28 mouse cellular contexts compared by ENCODE assay signal in the genomic region with DNA sequence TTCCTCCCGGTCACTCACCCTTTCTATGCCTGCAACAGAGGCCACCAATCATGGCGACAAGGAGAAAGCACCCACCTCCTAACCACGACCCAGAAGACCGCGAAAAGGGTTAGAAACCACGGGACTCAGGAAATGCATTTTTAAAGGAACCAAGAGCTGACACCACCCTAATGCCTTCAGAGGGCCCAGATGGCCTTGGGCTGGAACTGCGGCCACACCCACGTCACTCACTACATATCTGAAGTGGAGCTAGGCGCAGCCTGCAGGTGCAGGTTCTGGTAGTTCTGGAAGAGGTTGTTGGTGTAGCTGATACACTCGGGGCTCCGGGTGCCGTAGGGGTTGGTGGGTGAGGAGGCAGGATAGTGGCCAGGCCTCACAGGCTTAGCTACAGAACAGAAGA. TPM values are rescaled to one million over a fixed set of nuclear protein-coding genes. Genes with fewer than 3 reads are reported as not detected.
DNase-seq lines count a peak whose midpoint lies in the region; ATAC-seq lines count a peak whose summit lies in the region.
"Had no signal": no experiment of that assay in that cellular context is flagged by ENCODE, and none has a peak within 500 bp of the region (broad histone marks: within the 10 kb centered on the region; RNA-seq: fewer than 3 reads in every experiment).

No protein-coding gene starts in this region.

- intact Hi-C loops in left cerebral cortex, postnatal 14 days (cut with DNase I), result no loop called here

- DNase-seq in heart, adult 18-20 months, result no peak
- peak; percentile 23 for DNase-seq in thymus, postnatal 4 days
- DNase-seq in thymus, postnatal 10 days (ENCODE audit: low spot score in 2 of 2), result no peak
- no peak for DNase-seq in left cerebral cortex, adult 11 months (ENCODE audit: low spot score)
- DNase-seq in left cerebral cortex, postnatal 14 days (ENCODE audit: low spot score in 2 of 2), result no peak
- DNase-seq: adrenal gland, adult 8-10 months; cerebellum, adult 2 months; cerebellum, postnatal 25 days; embryo, embryonic 11 days; gastrocnemius, postnatal 10 days; heart, adult 2 months; heart, postnatal 36 days; kidney, postnatal 36 days; left cerebral cortex, postnatal 4 days; lung, postnatal 4 days; thymus, postnatal 25 days had no signal

- H3K4me2 ChIP-seq in heart, embryonic 15.5 days, result peak overlapping the region; percentile 16; the same call in 1 of the 2 replicates
- H3K4me2 ChIP-seq: embryonic facial prominence, embryonic 15.5 days; limb, embryonic 15.5 days; midbrain, embryonic 11.5 days had no signal

- no peak overlapping the region for H3K4me3 ChIP-seq in heart, embryonic 15.5 days
- H3K4me3 ChIP-seq: embryonic facial prominence, embryonic 15.5 days; heart, adult 2 months; limb, embryonic 15.5 days had no signal

- 77% methylated on average over 12 of the region's 12 CpGs for WGBS in heart, embryonic 15.5 days

- H3K27ac ChIP-seq in heart, embryonic 15.5 days, result no peak overlapping the region
- H3K27ac ChIP-seq: embryonic facial prominence, embryonic 15.5 days; heart, adult 2 months; hindbrain, postnatal 0 days; limb, embryonic 15.5 days had no signal

- H3K4me1 ChIP-seq in heart, embryonic 15.5 days (replicated peaks), result no peaks in the 10 kb centered on the region

- ATAC-seq in heart, embryonic 15.5 days (replicated peaks; ENCODE audit: insufficient number of reproducible peaks, insufficient read depth, low FRiP score, low read depth), result no peak
- peak; percentile 63 for ATAC-seq in common myeloid progenitor, adult 5-6 weeks (replicated peaks; ENCODE audit: low read depth, poor library complexity, severe bottlenecking)
- ATAC-seq in megakaryocyte-erythroid progenitor cell, adult 5-6 weeks (replicated peaks; ENCODE audit: low FRiP score, low TSS enrichment, poor library complexity, severe bottlenecking), result peak; percentile 62
- ATAC-seq: activated CD4-positive, CD25-positive, alpha-beta regulatory T cell, adult 4 months; forebrain, embryonic 14.5 days; hindbrain, postnatal 0 days; intestine, postnatal 0 days; Patski had no signal

- H3K9ac ChIP-seq in heart, embryonic 15.5 days, result no peak overlapping the region
- H3K9ac ChIP-seq: embryonic facial prominence, embryonic 15.5 days; limb, embryonic 15.5 days had no signal

- H3K9me3 ChIP-seq in heart, embryonic 15.5 days (replicated peaks), result no peaks in the 10 kb centered on the region
- H3K9me3 ChIP-seq: embryonic facial prominence, embryonic 15.5 days; limb, embryonic 15.5 days had no signal

- peaks cover 36% of the 10 kb centered on the region for H3K27me3 ChIP-seq in heart, embryonic 15.5 days
- H3K27me3 ChIP-seq: embryonic facial prominence, embryonic 15.5 days had no signal

- H3K36me3 ChIP-seq in heart, embryonic 15.5 days, result no peaks in the 10 kb centered on the region
- H3K36me3 ChIP-seq: embryonic facial prominence, embryonic 15.5 days; limb, embryonic 15.5 days had no signal

RNA-seq across cellular contexts. Expression of a gene that starts 19.3 kb away (rescaled TPM):
- 23.2 and 27.0 TPM in 2 replicates for polyA plus RNA-seq in heart, embryonic 15.5 days (2015; fragmentation: Nextera tagmentation; extraction: Ambion mirVana)
- total RNA-seq in heart, adult 18-20 months (2021), result 10 to 100 TPM; 30.3 to 30.8 TPM
- total RNA-seq in common myeloid progenitor, adult 5-6 weeks (2017), result 15.7 and 18.7 TPM in 2 replicates
- total RNA-seq in megakaryocyte-erythroid progenitor cell, adult 5-6 weeks (2014; fragmentation: Nextera tagmentation), result 58.6 and 59.9 TPM in 2 replicates
- total RNA-seq in megakaryocyte-erythroid progenitor cell, adult 5-6 weeks (2017), result 28.0 and 35.3 TPM in 2 replicates
- total RNA-seq in left cerebral cortex, postnatal 14 days (2021), result 10 to 100 TPM; 63.6 to 78.9 TPM

RNA-seq across cellular contexts. Expression of a gene that starts 32.5 kb away (rescaled TPM):
- 0.35 and 2.3 TPM in 2 replicates for polyA plus RNA-seq in heart, embryonic 15.5 days (2015; fragmentation: Nextera tagmentation; extraction: Ambion mirVana)
- under 1 TPM; 0.41 to 0.89 TPM for total RNA-seq in heart, adult 18-20 months (2021)
- total RNA-seq in common myeloid progenitor, adult 5-6 weeks (2017), result 0.23 and 0.34 TPM in 2 replicates
- not detected in 2 replicates for total RNA-seq in megakaryocyte-erythroid progenitor cell, adult 5-6 weeks (2014; fragmentation: Nextera tagmentation)
- 0.14 and 0.23 TPM in 2 replicates for total RNA-seq in megakaryocyte-erythroid progenitor cell, adult 5-6 weeks (2017)
- total RNA-seq in left cerebral cortex, postnatal 14 days (2021), result 100 to 1,000 TPM; 581 to 593 TPM
- total RNA-seq: neutrophil, adult 5-6 weeks had no signal

RNA-seq across cellular contexts. Expression of a gene that starts 35.2 kb away (rescaled TPM):
- 63.5 and 86.0 TPM in 2 replicates for polyA plus RNA-seq in heart, embryonic 15.5 days (2015; fragmentation: Nextera tagmentation; extraction: Ambion mirVana)
- total RNA-seq in heart, adult 18-20 months (2021), result 10 to 100 TPM; 18.1 to 21.2 TPM
- 29.7 and 36.7 TPM in 2 replicates for total RNA-seq in common myeloid progenitor, adult 5-6 weeks (2017)
- 97.0 and 160 TPM in 2 replicates for total RNA-seq in megakaryocyte-erythroid progenitor cell, adult 5-6 weeks (2014; fragmentation: Nextera tagmentation)
- total RNA-seq in megakaryocyte-erythroid progenitor cell, adult 5-6 weeks (2017), result 28.5 and 29.5 TPM in 2 replicates
- 100 to 1,000 TPM; 202 to 203 TPM for total RNA-seq in left cerebral cortex, postnatal 14 days (2021)

RNA-seq across cellular contexts. Expression of a gene that starts 35.5 kb away (rescaled TPM):
- 127 and 152 TPM in 2 replicates for polyA plus RNA-seq in heart, embryonic 15.5 days (2015; fragmentation: Nextera tagmentation; extraction: Ambion mirVana)
- 100 to 1,000 TPM; 139 to 146 TPM for total RNA-seq in heart, adult 18-20 months (2021)
- 88.5 and 108 TPM in 2 replicates for total RNA-seq in common myeloid progenitor, adult 5-6 weeks (2017)
- 100 and 123 TPM in 2 replicates for total RNA-seq in megakaryocyte-erythroid progenitor cell, adult 5-6 weeks (2014; fragmentation: Nextera tagmentation)
- total RNA-seq in megakaryocyte-erythroid progenitor cell, adult 5-6 weeks (2017), result 106 and 124 TPM in 2 replicates
- 100 to 1,000 TPM; 308 to 321 TPM for total RNA-seq in left cerebral cortex, postnatal 14 days (2021)

RNA-seq across cellular contexts. Expression of a gene that starts 40.8 kb away (rescaled TPM):
- 24.7 and 32.5 TPM in 2 replicates for polyA plus RNA-seq in heart, embryonic 15.5 days (2015; fragmentation: Nextera tagmentation; extraction: Ambion mirVana)
- total RNA-seq in heart, adult 18-20 months (2021), result 10 to 100 TPM in 1 of 2 experiments, 1 to 10 TPM in 1; 8.9 to 10.1 TPM
- 9.7 and 16.4 TPM in 2 replicates for total RNA-seq in common myeloid progenitor, adult 5-6 weeks (2017)
- 22.7 and 46.0 TPM in 2 replicates for total RNA-seq in megakaryocyte-erythroid progenitor cell, adult 5-6 weeks (2014; fragmentation: Nextera tagmentation)
- 35.4 and 35.7 TPM in 2 replicates for total RNA-seq in megakaryocyte-erythroid progenitor cell, adult 5-6 weeks (2017)
- total RNA-seq in left cerebral cortex, postnatal 14 days (2021), result 100 to 1,000 TPM in 1 of 2 experiments, 10 to 100 TPM in 1; 92.9 to 103 TPM
- total RNA-seq: neutrophil, adult 5-6 weeks had no signal
- polyA plus RNA-seq: activated CD4-positive, CD25-positive, alpha-beta regulatory T cell, adult 4 months had no signal

Comparison
In these comparisons a context has a peak if more than half of its experiments do, and no peak if none do; other contexts are left out.
1. RNA of a gene that starts 32.5 kb away (total RNA-seq): 581 to 593 TPM in left cerebral cortex, postnatal 14 days; 0.41 to 0.89 TPM in heart, adult 18-20 months, 0.23 to 0.34 TPM in common myeloid progenitor, adult 5-6 weeks and 0.14 to 0.23 TPM in megakaryocyte-erythroid progenitor cell, adult 5-6 weeks; every median in the first group is over 100 times any median in the second.